Mouse (Mus musculus) midbrain, postnatal 0 days (tissue): Measurements from ENCODE around the gene Gm26992. TPM values are rescaled to one million over a fixed set of nuclear protein-coding genes. Genes with fewer than 3 reads are reported as not detected.

Source experiments
- ATAC-seq: fragments of 200-750 bp; cut with Nextera tagmentation; 2 replicates; pipeline ENCODE4 v1.8.0; 2017; ENCODE audit warnings: moderate number of reproducible peaks, mild to moderate bottlenecking, moderate TSS enrichment, moderate library complexity; ENCODE audit not compliant: low FRiP score
- DNase-seq: peaks from one replicate; pipeline ENCODE4 v3.0.0-alpha.2; 2015; ENCODE audit warnings: low spot score
- H3K27ac ChIP-seq: fragments of 300-500 bp; sonication (generic); 2 replicates; pipeline ENCODE4 v1.5.1; 2014; ENCODE audit warnings: low read depth, mild to moderate bottlenecking, low read length, mixed read lengths
- H3K27me3 ChIP-seq: fragments of 300-500 bp; sonication (generic); 2 replicates; pipeline ENCODE4 v1.6.1; 2014; ENCODE audit warnings: low read length, control low read depth, mixed read lengths; ENCODE audit not compliant: insufficient read depth
- H3K36me3 ChIP-seq: fragments of 300-500 bp; sonication (generic); 2 replicates; pipeline ENCODE4 v1.6.1; 2014; ENCODE audit warnings: low read length, control low read depth, mixed read lengths; ENCODE audit not compliant: insufficient read depth
- H3K4me1 ChIP-seq: fragments of 300-500 bp; sonication (generic); 2 replicates; pipeline ENCODE4 v1.6.1; 2014; ENCODE audit warnings: mild to moderate bottlenecking, control low read depth, antibody characterized with exemption, low read length, mixed read lengths; ENCODE audit not compliant: insufficient read depth
- H3K4me2 ChIP-seq: fragments of 300-500 bp; sonication (generic); 2 replicates; pipeline ENCODE4 v1.6.1; 2014; ENCODE audit warnings: low read depth, mild to moderate bottlenecking, low read length, mixed read lengths; ENCODE audit not compliant: poor library complexity, severe bottlenecking
- H3K4me3 ChIP-seq: fragments of 300-500 bp; sonication (generic); 2 replicates; pipeline ENCODE4 v1.5.1; 2014; ENCODE audit warnings: low read depth, mild to moderate bottlenecking, low read length, moderate library complexity
- H3K9ac ChIP-seq: fragments of 300-500 bp; sonication (generic); replicated peaks from 2 replicates; pipeline ENCODE4 v1.6.1; 2014; ENCODE audit warnings: mild to moderate bottlenecking, low read length, moderate library complexity, mixed read lengths; ENCODE audit not compliant: poor library complexity, severe bottlenecking
- H3K9me3 ChIP-seq: fragments of 300-500 bp; sonication (generic); 2 replicates; pipeline ENCODE4 v1.6.1; 2016; ENCODE audit warnings: low read length, control low read depth
- CTCF ChIP-seq: IDR thresholded peaks from 2 replicates; pipeline ENCODE4 v1.5.1; 2016; ENCODE audit warnings: antibody characterized with exemption, mild to moderate bottlenecking
- WGBS: fragments of 180-500 bp; shearing (Covaris S2); extraction: QIAGEN DNeasy Blood & Tissue Kit; methylation state at CpG from one replicate; pipeline ENCODE4 v1.1.7; 2014; 5-methylcytosine and 5-hydroxymethylcytosine counted together
- polyA plus RNA-seq: library from polyadenylated mRNA; unstranded; fragments of >200 nt; fragmentation: Nextera tagmentation; extraction: Ambion mirVana; gene quantifications from 2 replicates; pipeline ENCODE4 v1.2.1, GENCODE M21; 2015
- total RNA-seq: library from RNA; depleted of rRNA; stranded (reverse); fragments of >200 nt; gene quantifications from 2 replicates; pipeline ENCODE4 v1.2.3, GENCODE M21; 2014

The Gm26992 gene
- total and polyA plus RNA-seq, 2 experiments from 2014 or later: 2.0 TPM; not detected in 1

DNA sequence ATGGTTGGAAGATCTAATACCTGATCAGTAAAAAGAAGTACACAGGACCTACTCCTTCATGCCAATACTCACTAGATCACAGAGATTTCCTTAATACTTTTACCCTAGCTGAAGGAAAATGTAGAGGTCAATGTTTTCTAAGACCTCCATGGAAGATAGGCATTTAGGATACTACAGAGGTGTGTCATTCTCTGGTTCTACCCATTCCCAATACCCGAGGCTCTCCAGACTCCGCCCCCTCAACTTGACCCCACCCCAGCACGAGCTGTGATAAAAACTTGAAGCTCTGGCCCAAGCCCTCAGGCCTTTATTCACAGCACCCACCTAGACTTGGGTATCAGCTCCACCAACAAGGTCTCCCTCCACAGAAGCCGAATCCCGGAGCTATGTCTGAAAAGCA lies 7.6 kb upstream of the Gm26992 start, which contains the start of gene Tsx:
Tsx (plus strand) TSS at position 301 of the 400 bp plus-strand sequence.
- no peaks in the 10 kb centered on the region for H3K4me1 ChIP-seq
- no peak for DNase-seq
- 78% methylated on average over 5 of the region's 5 CpGs for whole genome bisulfite sequencing
- H3K9ac ChIP-seq: no peak within 1 kb of the TSS
- no peak for TF ChIP-seq CTCF
- no peak for ATAC-seq
- H3K36me3 ChIP-seq: no peaks in the 10 kb centered on the region
- H3K27me3 ChIP-seq: peaks cover 10% of the 10 kb centered on the region; the same call in 1 of the 2 replicates
- no peak within 1 kb of the TSS for H3K27ac ChIP-seq
- no peak within 1 kb of the TSS for H3K4me2 ChIP-seq
- H3K9me3 ChIP-seq: no peaks in the 10 kb centered on the region
- no peak within 1 kb of the TSS for H3K4me3 ChIP-seq

DNA sequence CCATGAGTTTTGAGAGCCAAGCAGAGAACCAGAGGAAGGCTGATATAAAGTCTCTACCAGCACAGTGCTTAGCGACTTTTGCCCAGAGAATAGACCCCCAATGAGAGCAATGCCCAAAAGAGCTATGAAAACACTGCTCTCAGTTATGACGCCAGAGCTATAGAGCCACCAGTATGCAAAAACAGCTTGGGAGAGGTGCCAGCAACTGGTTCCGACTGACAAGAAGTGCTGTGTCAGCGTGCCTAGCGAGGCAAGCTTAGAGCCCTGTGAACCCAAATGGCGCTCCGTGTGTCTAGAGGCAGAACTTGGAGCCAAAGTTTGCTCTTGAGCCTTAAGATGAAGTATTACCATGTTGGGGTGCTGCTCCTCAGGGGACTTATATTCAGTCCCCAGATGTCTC lies 5.9 kb downstream of the Gm26992 start:
- H3K4me1 ChIP-seq: no peaks in the 10 kb centered on the region
- no peak overlapping the region for H3K4me2 ChIP-seq
- no peak for TF ChIP-seq CTCF
- no peaks in the 10 kb centered on the region for H3K36me3 ChIP-seq
- ATAC-seq: no peak
- H3K27me3 ChIP-seq: peaks cover 5% of the 10 kb centered on the region
- DNase-seq: no peak
- no peak overlapping the region for H3K9ac ChIP-seq
- H3K9me3 ChIP-seq: no peaks in the 10 kb centered on the region
- no peak overlapping the region for H3K4me3 ChIP-seq
- 71% methylated on average over 7 of the region's 7 CpGs for WGBS
- no peak overlapping the region for H3K27ac ChIP-seq

GRCm38 (mm10) chrX:103432293-103432692 lies 10.5 kb downstream of the Gm26992 start:
- Histone ChIP-seq H3K27me3 (peaks cover 13% of the 10 kb centered on the region), H3K9ac (no peak overlapping the region), H3K4me3 (no peak overlapping the region), H3K27ac (no peak overlapping the region), H3K9me3 (no peaks in the 10 kb centered on the region), H3K36me3 (no peaks in the 10 kb centered on the region), H3K4me1 (no peaks in the 10 kb centered on the region), H3K4me2 (no peak overlapping the region)
- TF ChIP-seq CTCF: no peak
- ATAC-seq: no peak
- no peak for DNase-seq
- 72% methylated on average over 7 of the region's 7 CpGs for WGBS

DNA sequence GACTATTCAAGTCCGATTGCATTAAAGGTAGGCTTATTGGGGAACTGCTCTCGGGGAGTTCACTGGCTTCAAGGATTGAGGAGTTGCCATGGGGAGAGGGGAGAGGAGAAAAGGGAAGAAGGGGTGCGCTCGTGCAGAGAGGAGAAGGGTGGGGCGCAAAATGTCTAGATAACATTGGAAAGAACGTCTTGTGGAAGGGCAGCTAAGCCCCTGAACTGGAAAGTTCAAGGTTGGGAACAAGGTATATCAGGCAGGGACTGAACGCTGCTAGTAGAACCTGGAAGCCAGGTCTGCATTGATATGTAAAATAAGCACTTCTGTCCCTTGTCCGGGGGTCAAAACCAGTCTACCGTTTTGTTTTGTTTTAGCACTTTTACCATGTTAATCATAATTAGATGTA lies 16.2 kb downstream of the Gm26992 start:
- no peak for DNase-seq
- TF ChIP-seq CTCF: no peak
- peak overlapping the region; percentile 2; the same call in 1 of the 2 replicates for H3K4me3 ChIP-seq
- ATAC-seq: no peak
- peaks cover 22% of the 10 kb centered on the region for H3K27me3 ChIP-seq
- H3K4me2 ChIP-seq: 0 out of 2 replicates have a peak overlapping the region, but pooled peaks have one; percentile 2
- no peak overlapping the region for H3K9ac ChIP-seq
- no peaks in the 10 kb centered on the region for H3K36me3 ChIP-seq
- no peaks in the 10 kb centered on the region for H3K9me3 ChIP-seq
- no peak overlapping the region for H3K27ac ChIP-seq
- WGBS: 18% methylated on average over 9 of the region's 9 CpGs
- no peaks in the 10 kb centered on the region for H3K4me1 ChIP-seq

- Histone ChIP-seq H3K4me2 (no peak overlapping the region), H3K27me3 (peaks cover 17% of the 10 kb centered on the region), H3K4me1 (no peaks in the 10 kb centered on the region), H3K9ac (no peak overlapping the region), H3K9me3 (no peaks in the 10 kb centered on the region), H3K27ac (no peak overlapping the region), H3K36me3 (no peaks in the 10 kb centered on the region), H3K4me3 (no peak overlapping the region)
- WGBS: 10% methylated on average over 1 of the region's 1 CpGs
- ATAC-seq (0 out of 2 replicates have a peak, but pooled peaks have one; percentile 58), DNase-seq (peak; percentile 82)
- TF ChIP-seq CTCF: peak; percentile 83
These were observed 19.0 kb downstream of the Gm26992 start for GRCm38 (mm10) chrX:103440803-103441202.

DNA sequence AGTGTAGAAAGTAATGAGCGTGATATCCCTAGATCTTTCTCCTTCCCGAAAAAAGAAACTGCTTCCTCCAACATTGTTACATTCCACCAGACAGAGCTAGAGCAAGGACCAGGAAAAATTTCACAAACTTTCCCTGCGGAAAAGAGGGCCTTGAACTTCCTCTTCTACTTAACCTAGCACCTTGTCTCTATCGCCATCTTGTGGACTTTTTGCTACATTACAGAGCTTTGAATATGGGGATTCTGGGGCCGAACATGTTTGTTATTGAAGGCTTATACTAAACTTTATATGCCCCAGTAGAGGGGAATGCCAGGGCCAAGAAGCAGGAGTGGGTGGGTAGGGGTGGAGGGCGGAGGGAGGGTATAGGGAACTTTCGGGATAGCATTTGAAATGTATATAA lies 21.9 kb downstream of the Gm26992 start:
- Histone ChIP-seq H3K4me2 (no peak overlapping the region), H3K27ac (no peak overlapping the region), H3K9ac (no peak overlapping the region), H3K4me3 (no peak overlapping the region), H3K36me3 (no peaks in the 10 kb centered on the region), H3K9me3 (no peaks in the 10 kb centered on the region), H3K4me1 (no peaks in the 10 kb centered on the region), H3K27me3 (peaks cover 27% of the 10 kb centered on the region)
- ATAC-seq (no peak), DNase-seq (peak; percentile 60)
- 34% methylated on average over 7 of the region's 7 CpGs for WGBS
- TF ChIP-seq CTCF: peak; percentile 73
